Mouse (Mus musculus): ENCODE results near the gene Hdac6. TPM values are rescaled to one million over a fixed set of nuclear protein-coding genes. Genes with fewer than 3 reads are reported as not detected.
"Not testable (repeated sequence)": the region's sequence is repeated elsewhere in the genome, so short reads cannot be mapped to it uniquely, and the experiment has no call there.

The Hdac6 gene
- polyA plus RNA-seq, 1 experiment = 70.7 TPM

GRCm38 (mm10) chrX:7927116-7927515 is 20.6 kb downstream of the Hdac6 start:
- H3K4me3 ChIP-seq (ENCODE audit: insufficient read depth, low read length) = no peak overlapping the region
- no peak overlapping the region for H3K27ac ChIP-seq (ENCODE audit: insufficient read depth, low read length)
- TF ChIP-seq CTCF (IDR thresholded peaks at IDR 0.05; ENCODE audit: extremely low read depth, insufficient read depth, low read length) = no peak
- no peak for TF ChIP-seq POLR2A (IDR thresholded peaks at IDR 0.05; ENCODE audit: extremely low read depth, insufficient read depth, low read length)
- no peaks in the 10 kb centered on the region for H3K4me1 ChIP-seq (ENCODE audit: control insufficient read depth, insufficient read depth, low read length)

- no peaks in the 10 kb centered on the region for H3K4me1 ChIP-seq (ENCODE audit: control insufficient read depth, insufficient read depth, low read length)
- TF ChIP-seq CTCF (IDR thresholded peaks at IDR 0.05; ENCODE audit: extremely low read depth, insufficient read depth, low read length) (no peak), POLR2A (IDR thresholded peaks at IDR 0.05; ENCODE audit: extremely low read depth, insufficient read depth, low read length) (no peak)
- H3K4me3 ChIP-seq (ENCODE audit: insufficient read depth, low read length) = no peak overlapping the region
- H3K27ac ChIP-seq (ENCODE audit: insufficient read depth, low read length) = no peak overlapping the region
These were observed 21.4 kb downstream of the Hdac6 start for GRCm38 (mm10) chrX:7926266-7926665.

GRCm38 (mm10) chrX:7922032-7922431 is 25.7 kb downstream of the Hdac6 start:
- TF ChIP-seq CTCF (IDR thresholded peaks at IDR 0.05; ENCODE audit: extremely low read depth, insufficient read depth, low read length) (no peak), POLR2A (IDR thresholded peaks at IDR 0.05; ENCODE audit: extremely low read depth, insufficient read depth, low read length) (no peak)
- Histone ChIP-seq H3K4me3 (ENCODE audit: insufficient read depth, low read length) (peak overlapping the region; percentile 92), H3K27ac (ENCODE audit: insufficient read depth, low read length) (no peak overlapping the region), H3K4me1 (ENCODE audit: control insufficient read depth, insufficient read depth, low read length) (no peaks in the 10 kb centered on the region)

- TF ChIP-seq POLR2A (IDR thresholded peaks at IDR 0.05; ENCODE audit: extremely low read depth, insufficient read depth, low read length) = peak; percentile 53; the same call in 1 of the 2 replicates
- no peak for TF ChIP-seq CTCF (IDR thresholded peaks at IDR 0.05; ENCODE audit: extremely low read depth, insufficient read depth, low read length)
- H3K4me3 ChIP-seq (ENCODE audit: insufficient read depth, low read length) = peak within 1 kb of the TSS; percentile 92
These were observed 27.9 kb downstream of the Hdac6 start, which contains the start of gene Pcsk1n for GRCm38 (mm10) chrX:7919601-7920383. Gene Pcsk1n (plus strand): TSS chrX:7919822.

GRCm38 (mm10) chrX:7917960-7918359 is 29.7 kb downstream of the Hdac6 start:
- not testable (repeated sequence) for H3K4me1 ChIP-seq (ENCODE audit: control insufficient read depth, insufficient read depth, low read length); H3K27ac ChIP-seq (ENCODE audit: insufficient read depth, low read length); H3K4me3 ChIP-seq (ENCODE audit: insufficient read depth, low read length)

More at GRCm38 (mm10) chrX:7919601-7920383, 27.9 kb downstream of the Hdac6 start, which contains the start of gene Pcsk1n:
- H3K27ac ChIP-seq (ENCODE audit: insufficient read depth, low read length) = peak within 1 kb of the TSS; percentile 64
- no peaks in the 10 kb centered on the region for H3K4me1 ChIP-seq (ENCODE audit: control insufficient read depth, insufficient read depth, low read length)

GRCm38 (mm10) chrX:7915669-7916068 is 32.0 kb downstream of the Hdac6 start:
- H3K4me3 ChIP-seq (ENCODE audit: insufficient read depth, low read length); H3K4me1 ChIP-seq (ENCODE audit: control insufficient read depth, insufficient read depth, low read length); H3K27ac ChIP-seq (ENCODE audit: insufficient read depth, low read length): not testable (repeated sequence)

- TF ChIP-seq POLR2A (IDR thresholded peaks at IDR 0.05; ENCODE audit: extremely low read depth, insufficient read depth, low read length) (no peak), CTCF (IDR thresholded peaks at IDR 0.05; ENCODE audit: extremely low read depth, insufficient read depth, low read length) (no peak)
- no peak overlapping the region for H3K27ac ChIP-seq (ENCODE audit: insufficient read depth, low read length)
These were observed 37.2 kb downstream of the Hdac6 start for GRCm38 (mm10) chrX:7910473-7910872.

GRCm38 (mm10) chrX:7909242-7909641 is 38.4 kb downstream of the Hdac6 start, which contains the start of gene Gm10490:
Gene Gm10490 (plus strand): TSS chrX:7909542.
- H3K4me1 ChIP-seq (ENCODE audit: control insufficient read depth, insufficient read depth, low read length); H3K4me3 ChIP-seq (ENCODE audit: insufficient read depth, low read length); H3K27ac ChIP-seq (ENCODE audit: insufficient read depth, low read length): not testable (repeated sequence)

More at GRCm38 (mm10) chrX:7910473-7910872, 37.2 kb downstream of the Hdac6 start:
- H3K4me1 ChIP-seq (ENCODE audit: control insufficient read depth, insufficient read depth, low read length) = no peaks in the 10 kb centered on the region
- H3K4me3 ChIP-seq (ENCODE audit: insufficient read depth, low read length) = no peak overlapping the region

- TF ChIP-seq CTCF (IDR thresholded peaks at IDR 0.05; ENCODE audit: extremely low read depth, insufficient read depth, low read length) = no peak
- TF ChIP-seq POLR2A (IDR thresholded peaks at IDR 0.05; ENCODE audit: extremely low read depth, insufficient read depth, low read length) = no peak
- H3K4me3 ChIP-seq (ENCODE audit: insufficient read depth, low read length) = no peak within 1 kb of the TSS
- H3K27ac ChIP-seq (ENCODE audit: insufficient read depth, low read length) = no peak within 1 kb of the TSS
- H3K4me1 ChIP-seq (ENCODE audit: control insufficient read depth, insufficient read depth, low read length) = no peaks in the 10 kb centered on the region
These were observed 40.0 kb downstream of the Hdac6 start, which contains the start of gene Gm10491 for GRCm38 (mm10) chrX:7907735-7908134. Gene Gm10491 (minus strand): TSS chrX:7907835.

GRCm38 (mm10) chrX:7904441-7904840 is 43.2 kb downstream of the Hdac6 start:
- no peak overlapping the region for H3K4me3 ChIP-seq (ENCODE audit: insufficient read depth, low read length)
- no peak overlapping the region for H3K27ac ChIP-seq (ENCODE audit: insufficient read depth, low read length)
- no peaks in the 10 kb centered on the region for H3K4me1 ChIP-seq (ENCODE audit: control insufficient read depth, insufficient read depth, low read length)
- TF ChIP-seq POLR2A (IDR thresholded peaks at IDR 0.05; ENCODE audit: extremely low read depth, insufficient read depth, low read length) (no peak), CTCF (IDR thresholded peaks at IDR 0.05; ENCODE audit: extremely low read depth, insufficient read depth, low read length) (no peak)

All from cortical plate, adult 2 months (tissue).